Mouse (Mus musculus) heart, adult 2 months (tissue): ENCODE measurements around the gene Coa4.

Experiments used
- CTCF ChIP-seq: fragments of 200-600 bp; IDR thresholded peaks from 2 replicates; pipeline ENCODE4 v1.8.1; 2022; ENCODE audit warnings: antibody characterized with exemption, mild to moderate bottlenecking, moderate library complexity
- EP300 ChIP-seq: fragments of 200-500 bp; IDR thresholded peaks from 2 replicates; pipeline ENCODE4 v1.6.1; 2011; ENCODE audit warnings: low read depth, low read length, control low read depth; ENCODE audit not compliant: insufficient read depth
- POLR2A ChIP-seq: fragments of 200-500 bp; IDR thresholded peaks from 2 replicates; pipeline ENCODE4 v1.6.1; 2011; ENCODE audit warnings: mild to moderate bottlenecking, low read depth, low read length, control low read depth; ENCODE audit not compliant: insufficient read depth

GRCm38 (mm10) chr7:100503076-100503475 lies 33.8 kb upstream of the Coa4 start:
- TF ChIP-seq CTCF: no peak
- no peak for TF ChIP-seq EP300
- 0 out of 2 replicates have a peak, but pooled peaks have one; percentile 11 for TF ChIP-seq POLR2A
